Mouse (Mus musculus) heart, adult 10 weeks (tissue): ENCODE results near the gene Sox3. TPM values are rescaled to one million over a fixed set of nuclear protein-coding genes. Genes with fewer than 3 reads are reported as not detected.

Experiments used
- polyA plus RNA-seq: library from polyadenylated mRNA; stranded (reverse); fragments of 350-450 nt; fragmentation: Illumina TruSeq; extraction: RNeasy Lipid Tissue Mini Kit (QIAGEN cat#74804); gene quantifications from one replicate; pipeline ENCODE4 v1.2.3, GENCODE M21; 2014; ENCODE audit warnings: low read depth, low replicate concordance

Sox3 gene
- polyA plus RNA-seq: not detected

DNA sequence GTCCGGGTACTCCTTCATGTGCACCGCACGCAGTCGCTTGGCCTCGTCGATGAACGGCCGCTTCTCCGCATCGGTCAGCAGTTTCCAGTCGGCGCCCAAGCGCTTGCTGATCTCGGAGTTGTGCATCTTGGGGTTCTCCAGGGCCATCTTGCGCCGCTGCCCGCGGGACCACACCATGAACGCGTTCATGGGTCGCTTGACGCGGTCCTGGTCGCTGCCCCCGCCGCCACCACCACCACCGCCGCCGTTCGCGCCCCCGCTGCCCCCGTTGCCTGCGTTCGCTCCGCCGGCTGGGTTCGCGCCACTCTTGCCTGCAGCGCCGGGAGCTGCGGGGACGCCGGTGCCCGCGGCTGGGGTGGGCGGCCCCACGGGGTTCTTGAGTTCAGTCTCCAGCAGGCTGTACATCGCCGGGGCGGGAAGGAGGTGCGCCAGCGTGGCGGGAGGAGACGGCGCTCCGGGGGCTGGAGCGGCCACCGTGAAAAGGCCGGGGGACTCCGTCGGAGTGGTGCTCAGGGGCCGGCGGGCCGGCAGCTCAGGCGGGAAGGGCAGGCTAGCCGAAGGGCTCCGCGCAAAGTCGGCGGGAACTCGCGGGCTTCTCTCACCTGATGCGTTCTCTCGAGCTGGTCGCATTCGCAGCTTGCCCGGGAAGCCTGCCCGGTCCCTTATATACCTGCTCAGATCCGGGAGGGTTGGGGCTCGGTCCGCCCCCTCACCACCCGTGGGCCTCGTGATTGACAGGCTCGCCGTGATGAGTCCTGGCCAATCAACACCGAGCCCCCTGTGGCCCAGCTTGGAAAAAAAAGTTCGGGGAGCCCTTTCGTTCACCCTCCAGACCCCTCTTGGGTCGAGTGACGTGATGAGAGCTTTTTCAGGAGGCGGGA, at the start of gene Sox3:
Sox3 (minus strand) TSS at position 630 of the 881 bp plus-strand sequence.

